Mouse (Mus musculus): ENCODE data around the gene Hist1h4i. TPM values are rescaled to one million over a fixed set of nuclear protein-coding genes. Genes with fewer than 3 reads are reported as not detected.
"Not testable (repeated sequence)": the region's sequence is repeated elsewhere in the genome, so short reads cannot be mapped to it uniquely, and the experiment has no call there.

Gene Hist1h4i
- polyA plus RNA-seq, 1 experiment from 2014 or later, result 22.0 TPM

DNA sequence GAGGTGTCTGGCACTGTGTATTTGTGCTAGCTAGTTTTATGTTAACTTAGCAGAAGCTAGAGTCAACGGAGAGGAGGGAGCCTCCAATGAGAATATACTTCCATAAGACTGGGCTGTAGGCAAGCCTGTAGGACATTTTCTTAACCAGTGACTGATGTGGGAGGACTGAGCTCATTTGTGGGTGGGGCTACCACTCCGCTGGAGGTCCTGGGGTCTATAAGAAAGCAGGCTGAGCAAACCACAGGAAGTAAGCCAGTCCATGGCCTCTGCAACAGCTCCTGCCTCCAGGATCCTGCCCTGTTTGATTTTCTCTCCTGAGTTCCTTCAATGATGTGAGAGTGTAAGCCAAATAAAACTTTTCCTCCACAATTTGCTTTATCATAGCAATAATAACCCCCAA is 4.1 kb upstream of the Hist1h4i start:
- Histone ChIP-seq H3K4me2 (ENCODE audit: low read depth, low read length) (no peak overlapping the region), H3K36me3 (ENCODE audit: control insufficient read depth, insufficient read depth, low read length) (no peaks in the 10 kb centered on the region), H3K27ac (ENCODE audit: low read length) (no peak overlapping the region), H3K4me1 (ENCODE audit: control insufficient read depth, insufficient read depth, low read length) (peaks cover 11% of the 10 kb centered on the region), H3K9me3 (ENCODE audit: control insufficient read depth, low read length) (no peaks in the 10 kb centered on the region), H3K27me3 (replicated peaks; ENCODE audit: control insufficient read depth, insufficient read depth, low read length) (no peaks in the 10 kb centered on the region), H3K9ac (ENCODE audit: low read depth, low read length) (no peak overlapping the region), H3K4me3 (ENCODE audit: low read length) (no peak overlapping the region)
- WGBS, result 60% methylated on average over 2 of the region's 2 CpGs
- no peak for ATAC-seq

- H3K4me3 ChIP-seq (ENCODE audit: low read length), result no peak overlapping the region
- no peak for ATAC-seq
- no peaks in the 10 kb centered on the region for H3K9me3 ChIP-seq (ENCODE audit: control insufficient read depth, low read length)
- peaks cover 14% of the 10 kb centered on the region for H3K4me1 ChIP-seq (ENCODE audit: control insufficient read depth, insufficient read depth, low read length)
- H3K9ac ChIP-seq (ENCODE audit: low read depth, low read length), result no peak overlapping the region
- 88% methylated on average over 6 of the region's 6 CpGs for WGBS
- no peaks in the 10 kb centered on the region for H3K36me3 ChIP-seq (ENCODE audit: control insufficient read depth, insufficient read depth, low read length)
- H3K4me2 ChIP-seq (ENCODE audit: low read depth, low read length), result no peak overlapping the region
- no peaks in the 10 kb centered on the region for H3K27me3 ChIP-seq (replicated peaks; ENCODE audit: control insufficient read depth, insufficient read depth, low read length)
- H3K27ac ChIP-seq (ENCODE audit: low read length), result no peak overlapping the region
Observed at GRCm38 (mm10) chr13:22044432-22045155, 3.4 kb upstream of the Hist1h4i start.

DNA sequence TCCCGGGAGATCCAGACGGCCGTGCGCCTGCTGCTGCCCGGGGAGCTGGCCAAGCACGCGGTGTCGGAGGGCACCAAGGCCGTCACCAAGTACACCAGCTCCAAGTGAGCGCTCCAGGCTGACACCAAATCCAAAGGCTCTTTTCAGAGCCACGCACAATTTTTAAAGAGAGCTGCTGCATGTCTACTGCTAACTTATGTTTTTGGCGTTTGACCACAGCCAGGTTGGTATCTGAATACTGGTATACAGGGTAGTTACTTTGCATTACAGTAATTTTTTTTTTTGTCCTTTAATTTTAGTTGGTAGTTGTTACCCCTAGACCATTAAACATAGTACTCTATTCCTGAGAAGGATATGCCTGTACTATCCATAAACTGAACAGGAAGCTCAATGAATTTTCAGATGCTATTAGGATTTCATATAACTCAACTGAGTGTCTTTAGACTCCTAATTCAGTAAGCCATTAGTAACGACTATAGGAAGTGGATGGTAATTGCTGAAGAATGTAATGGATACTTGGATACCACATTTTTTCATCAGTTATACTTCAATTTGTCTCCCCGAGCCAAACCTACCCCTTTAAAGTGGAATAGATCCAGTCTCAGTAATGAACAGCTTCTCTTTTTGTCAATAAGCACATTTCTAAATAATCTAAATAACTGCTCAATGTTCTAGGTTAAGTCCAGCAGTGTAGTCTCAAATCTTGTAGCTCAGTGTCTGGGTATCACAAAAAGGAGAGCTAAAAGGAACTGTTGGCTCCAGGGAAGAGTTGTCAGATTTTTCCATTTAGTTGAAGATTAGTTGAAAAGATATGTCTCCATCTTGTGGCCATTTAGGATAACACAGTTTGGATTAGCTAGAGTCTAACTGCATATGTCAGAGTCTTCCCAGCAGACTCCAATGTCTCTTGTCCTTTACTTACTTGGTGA is 2.6 kb upstream of the Hist1h4i start:
- under 1% methylated on average over 9 of the region's 14 CpGs for WGBS
- H3K4me3 ChIP-seq (ENCODE audit: low read length), result peak overlapping the region; percentile 45

DNA sequence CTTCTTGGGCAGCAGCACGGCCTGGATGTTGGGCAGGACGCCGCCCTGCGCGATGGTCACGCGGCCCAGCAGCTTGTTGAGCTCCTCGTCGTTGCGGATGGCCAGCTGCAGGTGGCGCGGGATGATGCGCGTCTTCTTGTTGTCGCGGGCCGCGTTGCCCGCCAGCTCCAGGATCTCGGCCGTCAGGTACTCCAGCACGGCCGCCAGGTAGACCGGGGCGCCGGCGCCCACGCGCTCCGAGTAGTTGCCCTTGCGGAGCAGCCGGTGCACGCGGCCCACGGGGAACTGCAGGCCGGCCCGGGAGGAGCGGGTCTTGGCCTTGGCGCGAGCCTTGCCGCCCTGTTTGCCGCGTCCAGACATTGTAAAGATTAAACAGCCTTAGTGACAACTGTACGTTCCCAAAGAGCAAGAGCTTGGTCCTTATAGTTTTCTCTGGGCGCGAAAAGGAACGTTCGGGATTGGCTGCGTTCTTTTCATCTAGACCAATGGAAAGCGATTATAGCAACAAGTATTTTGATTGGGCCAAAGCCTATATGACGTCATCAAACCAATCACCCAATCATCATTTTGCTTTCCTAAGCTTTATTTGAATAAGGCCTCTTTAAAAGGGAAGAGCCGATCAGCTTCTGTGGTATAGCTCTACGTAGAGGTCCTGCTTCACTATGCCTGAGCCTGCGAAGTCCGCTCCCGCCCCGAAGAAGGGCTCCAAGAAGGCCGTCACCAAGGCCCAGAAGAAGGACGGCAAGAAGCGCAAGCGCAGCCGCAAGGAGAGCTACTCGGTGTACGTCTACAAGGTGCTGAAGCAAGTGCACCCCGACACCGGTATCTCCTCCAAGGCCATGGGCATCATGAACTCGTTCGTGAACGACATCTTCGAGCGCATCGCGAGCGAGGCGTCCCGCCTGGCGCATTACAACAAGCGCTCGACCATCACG is 1.7 kb upstream of the Hist1h4i start, which contains the start of the genes Hist1h2ag and Hist1h2bj:
Gene Hist1h2ag (minus strand): TSS at position 377 of the 935 bp plus-strand sequence.
Gene Hist1h2bj (plus strand): TSS at position 647 of the 935 bp plus-strand sequence.
- not testable (repeated sequence) for H3K9me3 ChIP-seq (ENCODE audit: control insufficient read depth, low read length); H3K27me3 ChIP-seq (replicated peaks; ENCODE audit: control insufficient read depth, insufficient read depth, low read length); H3K36me3 ChIP-seq (ENCODE audit: control insufficient read depth, insufficient read depth, low read length)
- Histone ChIP-seq H3K4me1 (ENCODE audit: control insufficient read depth, insufficient read depth, low read length) (peaks cover 14% of the 10 kb centered on the region), H3K4me3 (ENCODE audit: low read length) (peak within 1 kb of the TSS; percentile 45), H3K4me2 (ENCODE audit: low read depth, low read length) (peak within 1 kb of the TSS; percentile 64), H3K27ac (ENCODE audit: low read length) (peak within 1 kb of the TSS; percentile 83), H3K9ac (ENCODE audit: low read depth, low read length) (peak within 1 kb of the TSS; percentile 51)
- peak; percentile 92 for ATAC-seq
- whole genome bisulfite sequencing, result under 1% methylated on average over 33 of the region's 80 CpGs

More for the DNA sequence above, 2.6 kb upstream of the Hist1h4i start:
- peak overlapping the region; percentile 51; the same call in 1 of the 2 replicates for H3K9ac ChIP-seq (ENCODE audit: low read depth, low read length)
- peak overlapping the region; percentile 57 for H3K27ac ChIP-seq (ENCODE audit: low read length)
- H3K4me2 ChIP-seq (ENCODE audit: low read depth, low read length), result peak overlapping the region; percentile 64
- no peaks in the 10 kb centered on the region for H3K36me3 ChIP-seq (ENCODE audit: control insufficient read depth, insufficient read depth, low read length)
- H3K4me1 ChIP-seq (ENCODE audit: control insufficient read depth, insufficient read depth, low read length), result peaks cover 14% of the 10 kb centered on the region
- H3K27me3 ChIP-seq (replicated peaks; ENCODE audit: control insufficient read depth, insufficient read depth, low read length), result no peaks in the 10 kb centered on the region
- ATAC-seq, result peak; percentile 10
- no peaks in the 10 kb centered on the region for H3K9me3 ChIP-seq (ENCODE audit: control insufficient read depth, low read length)

- H3K4me1 ChIP-seq (ENCODE audit: control insufficient read depth, insufficient read depth, low read length), result peaks cover 14% of the 10 kb centered on the region
- H3K9ac ChIP-seq (ENCODE audit: low read depth, low read length), result peak overlapping the region; percentile 48
- no peak for ATAC-seq
- no peaks in the 10 kb centered on the region for H3K36me3 ChIP-seq (ENCODE audit: control insufficient read depth, insufficient read depth, low read length)
- H3K27ac ChIP-seq (ENCODE audit: low read length), result peak overlapping the region; percentile 77
- H3K4me3 ChIP-seq (ENCODE audit: low read length), result peak overlapping the region; percentile 39
- 4% methylated on average over 13 of the region's 13 CpGs for WGBS
- peak overlapping the region; percentile 51 for H3K4me2 ChIP-seq (ENCODE audit: low read depth, low read length)
- no peaks in the 10 kb centered on the region for H3K27me3 ChIP-seq (replicated peaks; ENCODE audit: control insufficient read depth, insufficient read depth, low read length)
- no peaks in the 10 kb centered on the region for H3K9me3 ChIP-seq (ENCODE audit: control insufficient read depth, low read length)
Observed at GRCm38 (mm10) chr13:22041651-22042567, 747 bp upstream of the Hist1h4i start.

DNA sequence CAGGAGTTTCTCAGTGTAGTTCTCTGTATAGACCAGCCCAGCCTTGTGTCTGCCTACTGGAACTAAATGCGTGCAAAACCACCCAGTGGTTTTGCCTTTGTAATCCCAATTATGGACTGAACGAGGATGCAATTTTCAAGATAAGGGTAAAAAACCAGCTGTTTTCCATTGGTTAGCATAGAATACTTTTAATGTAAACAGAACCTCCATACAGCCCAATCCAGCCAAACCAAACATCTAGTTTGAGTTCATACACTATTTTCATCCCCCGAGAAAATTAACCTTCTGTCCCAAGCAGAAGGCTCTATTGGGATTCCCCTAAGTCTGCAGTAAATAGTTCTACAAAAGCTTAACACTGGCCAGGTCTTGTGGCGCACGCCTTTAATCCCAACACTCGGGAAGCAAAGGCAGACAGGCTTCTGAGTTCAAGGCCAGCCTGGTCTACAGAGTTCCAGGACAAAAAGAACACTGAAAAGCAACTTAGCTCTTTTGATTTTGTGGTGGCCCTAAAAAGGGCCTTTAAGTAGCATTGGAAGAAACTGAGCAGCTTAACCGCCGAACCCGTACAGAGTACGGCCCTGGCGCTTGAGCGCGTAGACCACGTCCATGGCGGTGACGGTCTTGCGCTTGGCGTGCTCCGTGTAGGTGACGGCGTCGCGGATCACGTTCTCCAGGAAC is 559 bp downstream of the Hist1h4i start:
- Histone ChIP-seq H3K4me1 (ENCODE audit: control insufficient read depth, insufficient read depth, low read length) (peaks cover 19% of the 10 kb centered on the region), H3K27me3 (replicated peaks; ENCODE audit: control insufficient read depth, insufficient read depth, low read length) (no peaks in the 10 kb centered on the region), H3K9me3 (ENCODE audit: control insufficient read depth, low read length) (no peaks in the 10 kb centered on the region), H3K4me3 (ENCODE audit: low read length) (peak overlapping the region; percentile 51), H3K36me3 (ENCODE audit: control insufficient read depth, insufficient read depth, low read length) (no peaks in the 10 kb centered on the region), H3K9ac (ENCODE audit: low read depth, low read length) (peak overlapping the region; percentile 69), H3K27ac (ENCODE audit: low read length) (peak overlapping the region; percentile 94), H3K4me2 (ENCODE audit: low read depth, low read length) (peak overlapping the region; percentile 80)
- peak; percentile 41 for ATAC-seq
- WGBS, result under 1% methylated on average over 14 of the region's 24 CpGs

GRCm38 (mm10) chr13:22039951-22040463 is 1.2 kb downstream of the Hist1h4i start:
- H3K9ac ChIP-seq (ENCODE audit: low read depth, low read length), result peak overlapping the region; percentile 69
- no peaks in the 10 kb centered on the region for H3K36me3 ChIP-seq (ENCODE audit: control insufficient read depth, insufficient read depth, low read length)
- no peaks in the 10 kb centered on the region for H3K27me3 ChIP-seq (replicated peaks; ENCODE audit: control insufficient read depth, insufficient read depth, low read length)
- H3K4me1 ChIP-seq (ENCODE audit: control insufficient read depth, insufficient read depth, low read length), result peaks cover 19% of the 10 kb centered on the region
- H3K4me3 ChIP-seq (ENCODE audit: low read length), result peak overlapping the region; percentile 51
- no peaks in the 10 kb centered on the region for H3K9me3 ChIP-seq (ENCODE audit: control insufficient read depth, low read length)
- no peak for ATAC-seq
- H3K4me2 ChIP-seq (ENCODE audit: low read depth, low read length), result peak overlapping the region; percentile 80
- peak overlapping the region; percentile 94 for H3K27ac ChIP-seq (ENCODE audit: low read length)
- 8% methylated on average over 2 of the region's 2 CpGs for WGBS

Data from intestine, embryonic 16.5 days (tissue).